Mouse (Mus musculus): ENCODE measurements at regions not wholly inside any gene's neighbourhood (a gene's known extent, or its start where the extent isn't known, plus 50 kb on each side); places are given as distances from the start of the nearest gene placed in this dataset.
"Not testable (repeated sequence)": the region's sequence is repeated elsewhere in the genome, so short reads cannot be mapped to it uniquely, and the experiment has no call there.

GRCm38 (mm10) chr15:41283199-41283598, 1149.0 kb downstream of the 9330182O14Rik start:
- DNase-seq = no peak

GRCm38 (mm10) chr15:41286809-41287413, 1152.7 kb downstream of the 9330182O14Rik start:
- DNase-seq = no peak

- DNase-seq = no peak
These were observed 1163.3 kb downstream of the 9330182O14Rik start for GRCm38 (mm10) chr15:41297419-41297818.

GRCm38 (mm10) chr15:41306638-41307037, 1172.5 kb downstream of the 9330182O14Rik start:
- DNase-seq = no peak

- no peak for DNase-seq
These were observed 1177.7 kb downstream of the 9330182O14Rik start for GRCm38 (mm10) chr15:41311728-41312320.

GRCm38 (mm10) chr15:41314916-41315315, 1180.8 kb downstream of the 9330182O14Rik start:
- no peak for DNase-seq

GRCm38 (mm10) chr15:41325633-41326252, 1191.6 kb downstream of the 9330182O14Rik start:
- peak; percentile 55 for DNase-seq

GRCm38 (mm10) chr15:41329286-41329685, 1195.1 kb downstream of the 9330182O14Rik start:
- DNase-seq = peak; percentile 51

GRCm38 (mm10) chr15:41330085-41330484, 1195.9 kb downstream of the 9330182O14Rik start:
- DNase-seq = peak; percentile 26

GRCm38 (mm10) chr15:41332451-41332850, 1198.3 kb downstream of the 9330182O14Rik start:
- no peak for DNase-seq

- peak; percentile 35 for DNase-seq
These were observed 1199.0 kb downstream of the 9330182O14Rik start for GRCm38 (mm10) chr15:41333165-41333564.

GRCm38 (mm10) chr15:41340621-41341020, 1206.5 kb downstream of the 9330182O14Rik start:
- not testable (repeated sequence) for DNase-seq

- DNase-seq = no peak
These were observed 1211.4 kb downstream of the 9330182O14Rik start for GRCm38 (mm10) chr15:41345554-41345953.

GRCm38 (mm10) chr15:41347221-41347620, 1213.1 kb downstream of the 9330182O14Rik start:
- no peak for DNase-seq

GRCm38 (mm10) chr15:41352129-41352528, 1218.0 kb downstream of the 9330182O14Rik start:
- DNase-seq = no peak

- DNase-seq = no peak
These were observed 1225.1 kb downstream of the 9330182O14Rik start for GRCm38 (mm10) chr15:41359276-41359675.

- DNase-seq = no peak
These were observed 1240.5 kb downstream of the 9330182O14Rik start for GRCm38 (mm10) chr15:41374669-41375068.

GRCm38 (mm10) chr15:41375906-41376305, 1241.7 kb downstream of the 9330182O14Rik start:
- DNase-seq = no peak

- no peak for DNase-seq
These were observed 1245.5 kb downstream of the 9330182O14Rik start for GRCm38 (mm10) chr15:41379637-41380036.

- DNase-seq = no peak
These were observed 1246.3 kb downstream of the 9330182O14Rik start for GRCm38 (mm10) chr15:41380429-41380828.

- no peak for DNase-seq
These were observed 1256.5 kb downstream of the 9330182O14Rik start for GRCm38 (mm10) chr15:41390699-41391098.
